Mouse (Mus musculus) E14TG2a.4 (cell line): ENCODE measurements around the gene Hyal1.

Experiments used
- CTCF ChIP-seq: conservative IDR thresholded peaks from 2 replicates; pipeline ENCODE4 v1.5.1; 2014; ENCODE audit warnings: low read length
- POU5F1 ChIP-seq: IDR thresholded peaks from 2 replicates; pipeline ENCODE4 v1.6.1; 2014; ENCODE audit warnings: low read length, borderline replicate concordance

- TF ChIP-seq CTCF (no peak), POU5F1 (no peak)
Observed at GRCm38 (mm10) chr9:107628721-107629410, 52.1 kb downstream of the Hyal1 start.
